Mouse (Mus musculus): ENCODE data around the gene Slc34a3. TPM values are rescaled to one million over a fixed set of nuclear protein-coding genes. Genes with fewer than 3 reads are reported as not detected.
"Not testable (repeated sequence)": the region's sequence is repeated elsewhere in the genome, so short reads cannot be mapped to it uniquely, and the experiment has no call there.

Slc34a3 gene
- total RNA-seq, 1 experiment = 0.67 TPM

DNA sequence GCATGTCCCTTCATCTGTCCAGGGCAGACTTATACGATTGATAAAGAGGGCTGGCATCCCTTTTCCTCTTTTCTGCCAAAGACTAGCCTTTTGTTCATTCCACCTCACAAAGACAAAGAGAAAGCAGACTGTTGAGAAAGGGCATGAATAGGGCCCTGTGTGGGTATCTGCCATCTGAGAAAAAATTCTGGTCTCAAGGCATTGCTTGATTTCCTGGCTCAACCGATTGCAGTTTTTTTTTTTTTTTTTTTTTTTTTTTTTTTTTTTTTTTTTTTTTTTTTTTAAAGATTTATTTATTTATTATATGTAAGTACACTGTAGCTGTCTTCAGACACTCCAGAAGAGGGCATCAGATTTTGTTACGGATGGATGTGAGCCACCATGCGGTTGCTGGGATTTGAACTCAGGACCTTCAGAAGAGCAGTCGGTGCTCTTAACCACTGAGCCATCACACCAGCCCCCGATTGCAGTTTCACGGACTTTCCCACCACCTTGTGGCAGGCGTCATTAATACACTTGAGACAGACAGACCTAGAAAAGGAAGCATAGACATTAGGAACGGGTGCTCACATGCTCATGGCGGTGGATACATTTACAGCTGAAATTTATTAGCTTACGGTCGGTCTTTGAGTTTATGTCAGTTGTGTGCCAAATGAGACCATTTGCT is 22.4 kb upstream of the Slc34a3 start:
- H3K36me3 ChIP-seq (ENCODE audit: control insufficient read depth, insufficient read depth, low read length, poor library complexity, severe bottlenecking) = peaks cover 12% of the 10 kb centered on the region
- peak overlapping the region; percentile 21 to 89; a peak in 3 of 4 replicates for H3K4me3 ChIP-seq (ENCODE audit: insufficient read depth in 1 of 2, low read depth in 1 of 2, low read length in 2 of 2, poor library complexity in 1 of 2, severe bottlenecking in 1 of 2)
- H3K27ac ChIP-seq (ENCODE audit: insufficient read depth, low read depth, low read length, poor library complexity, severe bottlenecking); in situ Hi-C loops (cut with MboI; ENCODE audit: low sequenced_read_pairs in 2 of 2, unreplicated experiment in 2 of 2); H3K9ac ChIP-seq (ENCODE audit: insufficient read depth, low read depth, low read length, poor library complexity, severe bottlenecking); H3K4me1 ChIP-seq (ENCODE audit: control insufficient read depth in 2 of 2, insufficient read depth in 2 of 2, low read length in 2 of 2, poor library complexity in 1 of 2); H3K9me3 ChIP-seq (ENCODE audit: control insufficient read depth, insufficient read depth, low read depth, low read length): not testable (repeated sequence)
- peak; percentile 93 for TF ChIP-seq ZNF384 (IDR thresholded peaks at IDR 0.05; ENCODE audit: low read depth, low read length)
- peak; percentile 69 for DNase-seq (ENCODE audit: low read depth, low spot score)

DNA sequence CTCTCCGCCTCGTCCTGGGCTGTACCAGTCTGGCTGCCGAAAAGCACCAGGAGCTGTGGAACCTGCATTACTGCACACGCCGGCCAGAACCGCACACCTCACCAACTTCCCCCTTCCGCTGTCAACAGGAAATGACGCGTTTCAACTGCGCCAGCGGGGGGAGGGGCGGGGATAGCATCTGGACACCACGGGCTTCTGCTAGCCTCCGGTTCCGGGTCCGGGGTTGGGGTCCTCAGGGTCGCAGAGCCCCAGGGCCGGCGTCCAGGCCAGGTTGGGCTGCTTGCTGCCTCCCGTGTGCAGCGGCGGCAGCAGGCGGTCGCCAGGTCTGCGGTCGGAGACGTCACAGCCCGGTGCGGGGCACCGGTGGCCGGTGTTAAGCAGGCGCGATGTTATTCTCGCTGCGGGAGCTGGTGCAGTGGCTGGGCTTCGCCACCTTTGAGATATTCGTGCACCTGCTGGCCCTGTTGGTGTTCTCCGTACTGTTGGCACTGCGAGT is 21.2 kb upstream of the Slc34a3 start, which contains the start of gene Tmem203:
TSS of gene Tmem203 (plus strand) at position 156 of the 496 bp plus-strand sequence.
- in situ Hi-C loops (cut with MboI; ENCODE audit: low sequenced_read_pairs in 2 of 2, unreplicated experiment in 2 of 2) = no loop called here
- H3K9ac ChIP-seq (ENCODE audit: insufficient read depth, low read depth, low read length, poor library complexity, severe bottlenecking) = peak within 1 kb of the TSS; percentile 87
- TF ChIP-seq ZC3H11A (IDR thresholded peaks at IDR 0.05; ENCODE audit: borderline replicate concordance, low read depth, low read length) = peak; percentile 10; the same call in 1 of the 2 replicates
- TF ChIP-seq HCFC1 (IDR thresholded peaks at IDR 0.05; ENCODE audit: borderline replicate concordance, insufficient read depth, low read length) = peak; percentile 85
- TF ChIP-seq CHD2 (IDR thresholded peaks at IDR 0.05; ENCODE audit: low read depth, low read length) = peak; percentile 52; the same call in 1 of the 2 replicates
- no peak; the same call in 1 of the 2 replicates for TF ChIP-seq ZNF384 (IDR thresholded peaks at IDR 0.05; ENCODE audit: low read depth, low read length)
- peak within 1 kb of the TSS; percentile 32 for H3K27ac ChIP-seq (ENCODE audit: insufficient read depth, low read depth, low read length, poor library complexity, severe bottlenecking)
- H3K9me3 ChIP-seq (ENCODE audit: control insufficient read depth, insufficient read depth, low read depth, low read length) = no peaks in the 10 kb centered on the region
- peaks cover 0 to 2% of the 10 kb centered on the region in 2 experiments; a peak in 1 of 4 replicates for H3K4me1 ChIP-seq (ENCODE audit: control insufficient read depth in 2 of 2, insufficient read depth in 2 of 2, low read length in 2 of 2, poor library complexity in 1 of 2)
- H3K36me3 ChIP-seq (ENCODE audit: control insufficient read depth, insufficient read depth, low read length, poor library complexity, severe bottlenecking) = peaks cover 20% of the 10 kb centered on the region
- peak; percentile 88 for DNase-seq (ENCODE audit: low read depth, low spot score)
- peak within 1 kb of the TSS; percentile 83 to 89 for H3K4me3 ChIP-seq (ENCODE audit: insufficient read depth in 1 of 2, low read depth in 1 of 2, low read length in 2 of 2, poor library complexity in 1 of 2, severe bottlenecking in 1 of 2)

DNA sequence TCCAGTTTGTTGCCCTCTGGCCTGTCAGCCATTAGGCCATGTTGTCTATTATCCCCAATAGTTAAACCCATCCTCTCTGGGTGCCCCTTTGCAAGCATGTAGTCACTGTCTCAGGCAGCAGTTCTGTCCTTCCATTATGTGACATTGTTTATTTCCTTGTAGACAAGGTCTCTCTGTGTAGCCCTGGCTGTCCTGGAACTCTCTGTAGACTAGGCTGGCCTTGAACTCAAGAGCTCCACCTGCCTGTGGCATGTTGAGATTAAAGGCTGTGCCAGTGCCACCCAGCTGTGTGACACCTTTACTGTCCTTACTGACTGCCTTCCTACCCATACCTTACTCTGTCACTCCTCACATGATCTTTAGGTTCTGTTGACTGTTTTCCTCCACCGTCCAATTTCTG is 18.2 kb upstream of the Slc34a3 start:
- Histone ChIP-seq H3K36me3 (ENCODE audit: control insufficient read depth, insufficient read depth, low read length, poor library complexity, severe bottlenecking) (peaks cover 47% of the 10 kb centered on the region), H3K9ac (ENCODE audit: insufficient read depth, low read depth, low read length, poor library complexity, severe bottlenecking) (no peak overlapping the region), H3K27ac (ENCODE audit: insufficient read depth, low read depth, low read length, poor library complexity, severe bottlenecking) (no peak overlapping the region), H3K4me3 (ENCODE audit: insufficient read depth in 1 of 2, low read depth in 1 of 2, low read length in 2 of 2, poor library complexity in 1 of 2, severe bottlenecking in 1 of 2) (no peak overlapping the region), H3K4me1 (ENCODE audit: control insufficient read depth in 2 of 2, insufficient read depth in 2 of 2, low read length in 2 of 2, poor library complexity in 1 of 2) (peaks cover 0 to 2% of the 10 kb centered on the region in 2 experiments; a peak in 2 of 4 replicates), H3K9me3 (ENCODE audit: control insufficient read depth, insufficient read depth, low read depth, low read length) (no peaks in the 10 kb centered on the region)
- DNase-seq (ENCODE audit: low read depth, low spot score) = no peak
- no peak for TF ChIP-seq HCFC1 (IDR thresholded peaks at IDR 0.05; ENCODE audit: borderline replicate concordance, insufficient read depth, low read length)
- TF ChIP-seq ZNF384 (IDR thresholded peaks at IDR 0.05; ENCODE audit: low read depth, low read length) = no peak
- TF ChIP-seq MAFK (IDR thresholded peaks at IDR 0.05; ENCODE audit: insufficient read depth, low read depth, low read length) = no peak
- no peak for TF ChIP-seq ZC3H11A (IDR thresholded peaks at IDR 0.05; ENCODE audit: borderline replicate concordance, low read depth, low read length)
- TF ChIP-seq CHD2 (IDR thresholded peaks at IDR 0.05; ENCODE audit: low read depth, low read length) = no peak
- in situ Hi-C loops (cut with MboI; ENCODE audit: low sequenced_read_pairs in 2 of 2, unreplicated experiment in 2 of 2) = no loop called here

DNA sequence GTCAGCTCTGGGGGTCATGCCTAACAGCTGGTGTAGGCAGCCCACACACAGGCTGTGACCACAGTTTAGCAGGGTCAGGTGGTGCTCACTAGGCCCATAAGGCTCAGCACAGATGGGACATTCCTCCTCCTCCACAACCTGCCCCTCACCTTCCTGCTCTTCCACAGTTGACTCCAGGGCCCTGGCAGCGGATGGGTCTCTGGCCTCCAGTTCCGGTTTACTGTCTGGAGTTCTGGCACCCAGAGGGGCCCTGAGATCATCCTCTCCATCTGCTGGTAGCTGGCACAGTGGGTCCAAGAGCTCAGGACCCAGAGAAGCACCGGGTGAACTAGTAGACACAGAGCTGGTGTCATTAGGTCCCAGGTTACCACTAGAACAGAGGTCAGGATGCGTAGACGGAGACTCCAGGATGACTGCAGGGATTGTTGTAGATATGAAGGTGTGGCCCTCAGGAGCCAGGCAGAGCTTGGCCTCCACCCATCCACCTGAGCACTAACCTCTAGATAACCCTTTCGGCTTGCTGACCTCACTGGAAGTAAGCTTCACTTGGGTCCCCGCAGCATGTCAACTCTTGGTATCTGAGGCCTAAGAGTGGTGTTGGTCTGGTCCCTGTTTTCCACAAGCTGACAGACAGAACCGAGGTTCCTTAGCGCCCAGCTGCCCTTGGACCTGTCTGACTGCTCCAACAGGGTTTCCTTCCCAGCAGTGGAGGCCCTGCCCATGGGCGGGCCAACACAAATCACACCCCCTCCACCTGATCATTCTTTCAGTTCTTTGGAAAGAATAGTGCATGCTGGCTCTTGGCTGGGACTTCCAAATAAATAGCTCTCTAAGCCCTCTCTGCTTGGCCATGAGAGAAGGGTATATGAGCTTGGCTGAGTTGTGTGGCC is 12.3 kb upstream of the Slc34a3 start, which contains the start of gene AL732309.1:
TSS of gene AL732309.1 (minus strand) at position 681 of the 890 bp plus-strand sequence.
- no peak for TF ChIP-seq HCFC1 (IDR thresholded peaks at IDR 0.05; ENCODE audit: borderline replicate concordance, insufficient read depth, low read length)
- TF ChIP-seq CHD2 (IDR thresholded peaks at IDR 0.05; ENCODE audit: low read depth, low read length) = no peak
- TF ChIP-seq ZNF384 (IDR thresholded peaks at IDR 0.05; ENCODE audit: low read depth, low read length) = no peak
- no peak for TF ChIP-seq MAFK (IDR thresholded peaks at IDR 0.05; ENCODE audit: insufficient read depth, low read depth, low read length)
- TF ChIP-seq ZC3H11A (IDR thresholded peaks at IDR 0.05; ENCODE audit: borderline replicate concordance, low read depth, low read length) = no peak

More for the DNA sequence above, 12.3 kb upstream of the Slc34a3 start, which contains the start of gene AL732309.1:
- peaks cover 2 to 13% of the 10 kb centered on the region in 2 experiments; a peak in 3 of 4 replicates for H3K4me1 ChIP-seq (ENCODE audit: control insufficient read depth in 2 of 2, insufficient read depth in 2 of 2, low read length in 2 of 2, poor library complexity in 1 of 2)
- peaks cover 43% of the 10 kb centered on the region for H3K36me3 ChIP-seq (ENCODE audit: control insufficient read depth, insufficient read depth, low read length, poor library complexity, severe bottlenecking)
- H3K9ac ChIP-seq (ENCODE audit: insufficient read depth, low read depth, low read length, poor library complexity, severe bottlenecking) = no peak within 1 kb of the TSS
- H3K4me3 ChIP-seq (ENCODE audit: insufficient read depth in 1 of 2, low read depth in 1 of 2, low read length in 2 of 2, poor library complexity in 1 of 2, severe bottlenecking in 1 of 2) = no peak within 1 kb of the TSS
- no peak for DNase-seq (ENCODE audit: low read depth, low spot score)
- no peaks in the 10 kb centered on the region for H3K9me3 ChIP-seq (ENCODE audit: control insufficient read depth, insufficient read depth, low read depth, low read length)
- H3K27ac ChIP-seq (ENCODE audit: insufficient read depth, low read depth, low read length, poor library complexity, severe bottlenecking) = no peak within 1 kb of the TSS
- in situ Hi-C loops (cut with MboI; ENCODE audit: low sequenced_read_pairs in 2 of 2, unreplicated experiment in 2 of 2) = no loop called here

Data from ES-E14 (cell line).